Mouse (Mus musculus): ENCODE measurements around the gene Scarf1.

Scarf1 gene

GRCm38 (mm10) chr11:75513336-75513735 is at the start of gene Scarf1:
TSS of gene Scarf1 (plus strand) at chr11:75513540.
- DNase-seq (ENCODE audit: low spot score) = no peak

- no peak for DNase-seq (ENCODE audit: low spot score)
Observed at GRCm38 (mm10) chr11:75463624-75464023, 49.7 kb upstream of the Scarf1 start.

- DNase-seq (ENCODE audit: low spot score) = no peak
Observed at GRCm38 (mm10) chr11:75464417-75464816, 48.9 kb upstream of the Scarf1 start.

- no peak for DNase-seq (ENCODE audit: low spot score)
Observed at GRCm38 (mm10) chr11:75465051-75465450, 48.3 kb upstream of the Scarf1 start.

GRCm38 (mm10) chr11:75466731-75467505 is 46.4 kb upstream of the Scarf1 start:
- DNase-seq (ENCODE audit: low spot score) = no peak

- peak; percentile 47 for DNase-seq (ENCODE audit: low spot score)
Observed at GRCm38 (mm10) chr11:75467512-75468215, 45.7 kb upstream of the Scarf1 start.

GRCm38 (mm10) chr11:75468410-75468809 is 44.9 kb upstream of the Scarf1 start:
- no peak for DNase-seq (ENCODE audit: low spot score)

- DNase-seq (ENCODE audit: low spot score) = no peak
Observed at GRCm38 (mm10) chr11:75469261-75469660, 44.1 kb upstream of the Scarf1 start.

GRCm38 (mm10) chr11:75470675-75471074 is 42.7 kb upstream of the Scarf1 start:
- no peak for DNase-seq (ENCODE audit: low spot score)

- DNase-seq (ENCODE audit: low spot score) = no peak
Observed at GRCm38 (mm10) chr11:75472469-75473081, 40.8 kb upstream of the Scarf1 start.

GRCm38 (mm10) chr11:75473376-75473775 is 40.0 kb upstream of the Scarf1 start:
- DNase-seq (ENCODE audit: low spot score) = no peak

- DNase-seq (ENCODE audit: low spot score) = no peak
Observed at GRCm38 (mm10) chr11:75486192-75486591, 27.1 kb upstream of the Scarf1 start.

- peak; percentile 94 for DNase-seq (ENCODE audit: low spot score)
Observed at GRCm38 (mm10) chr11:75486601-75487285, 26.6 kb upstream of the Scarf1 start, which contains the start of gene Prpf8. TSS of gene Prpf8 (plus strand) at chr11:75486816.

GRCm38 (mm10) chr11:75487496-75487895 is 25.8 kb upstream of the Scarf1 start:
- no peak for DNase-seq (ENCODE audit: low spot score)

GRCm38 (mm10) chr11:75494296-75495049 is 18.9 kb upstream of the Scarf1 start:
- no peak for DNase-seq (ENCODE audit: low spot score)

GRCm38 (mm10) chr11:75498126-75498525 is 15.2 kb upstream of the Scarf1 start:
- no peak for DNase-seq (ENCODE audit: low spot score)

GRCm38 (mm10) chr11:75508162-75508561 is 5.2 kb upstream of the Scarf1 start:
- no peak for DNase-seq (ENCODE audit: low spot score)

GRCm38 (mm10) chr11:75508904-75509303 is 4.4 kb upstream of the Scarf1 start:
- DNase-seq (ENCODE audit: low spot score) = no peak

GRCm38 (mm10) chr11:75509741-75510626 is 3.4 kb upstream of the Scarf1 start, which contains the start of gene Rilp:
TSS of gene Rilp (plus strand) at chr11:75510094.
- DNase-seq (ENCODE audit: low spot score) = peak; percentile 57

- DNase-seq (ENCODE audit: low spot score) = peak; percentile 94
Observed at GRCm38 (mm10) chr11:75510627-75510993, 2.7 kb upstream of the Scarf1 start.
